Mouse (Mus musculus): ENCODE measurements around the gene Tbck.

The Tbck gene

DNA sequence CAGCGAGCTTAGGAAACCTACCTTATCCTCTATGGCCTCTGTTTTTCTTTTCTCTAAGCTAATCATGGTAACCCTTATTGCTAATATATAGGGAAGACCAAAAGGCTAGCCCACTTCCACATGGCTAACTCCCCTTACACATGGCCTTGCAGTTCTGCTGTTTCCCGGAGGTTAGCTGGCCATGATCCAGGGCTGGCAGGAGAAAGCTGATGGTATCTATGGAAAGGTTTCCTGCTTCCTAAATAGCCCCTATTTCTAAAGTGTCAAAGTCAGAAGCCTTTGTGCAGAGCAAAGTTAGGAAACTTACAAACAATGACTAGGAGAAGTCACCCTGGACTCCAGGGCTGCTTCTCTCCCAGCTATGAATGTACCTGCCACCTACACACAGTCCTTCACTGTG lies 184.9 kb downstream of the Tbck start:
- no peak for DNase-seq (ENCODE audit: low spot score in 2 of 2)

DNA sequence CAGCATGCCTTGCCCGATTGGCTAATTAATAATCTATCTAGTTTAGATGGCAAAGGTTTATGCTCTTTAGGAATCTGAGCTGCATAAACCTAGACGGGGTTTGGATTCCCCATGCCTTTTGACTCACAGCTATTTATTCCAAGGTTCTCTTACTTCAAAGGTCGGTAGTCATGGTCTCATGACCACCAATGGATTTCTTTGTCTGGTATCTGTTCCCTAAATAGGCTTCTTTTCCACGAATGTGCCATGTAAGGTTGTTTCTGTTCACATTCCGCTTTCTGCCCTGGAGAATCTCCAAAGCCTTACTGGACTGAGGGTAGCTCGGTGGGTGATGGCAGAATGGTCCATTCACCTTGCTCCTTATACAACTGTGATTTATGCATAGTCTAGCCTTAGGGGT lies 186.1 kb downstream of the Tbck start:
- no peak for DNase-seq (ENCODE audit: low spot score in 2 of 2)

DNA sequence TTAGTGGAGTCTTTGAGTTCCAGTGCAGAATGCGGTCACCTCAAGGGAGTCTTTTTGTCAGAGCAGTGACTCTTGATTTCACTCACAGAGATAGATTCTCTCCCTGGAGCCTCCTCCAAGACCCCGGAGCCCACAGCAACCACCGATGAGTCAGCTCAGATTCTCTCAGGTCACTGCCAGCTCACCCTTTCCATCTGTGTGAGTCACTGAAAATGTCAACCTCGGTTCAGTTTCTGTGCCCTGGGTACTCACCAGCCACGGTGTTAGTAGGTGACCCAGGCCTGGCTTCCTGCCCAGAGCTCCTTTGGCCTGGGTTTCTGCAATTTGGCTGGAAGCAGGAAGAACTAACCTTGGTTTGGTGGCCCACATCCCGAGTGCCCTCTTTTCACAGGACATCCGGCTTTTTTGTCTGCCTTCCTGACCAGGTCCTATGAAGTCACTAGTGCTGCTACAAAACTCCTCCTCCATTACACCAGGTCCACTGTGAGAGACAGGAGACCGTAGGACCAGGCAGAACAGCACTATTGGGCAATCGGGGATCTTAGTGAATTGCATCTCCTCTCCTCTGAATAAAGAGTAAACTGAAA lies 187.5 kb downstream of the Tbck start:
- no peak for DNase-seq (ENCODE audit: low spot score in 2 of 2)

DNA sequence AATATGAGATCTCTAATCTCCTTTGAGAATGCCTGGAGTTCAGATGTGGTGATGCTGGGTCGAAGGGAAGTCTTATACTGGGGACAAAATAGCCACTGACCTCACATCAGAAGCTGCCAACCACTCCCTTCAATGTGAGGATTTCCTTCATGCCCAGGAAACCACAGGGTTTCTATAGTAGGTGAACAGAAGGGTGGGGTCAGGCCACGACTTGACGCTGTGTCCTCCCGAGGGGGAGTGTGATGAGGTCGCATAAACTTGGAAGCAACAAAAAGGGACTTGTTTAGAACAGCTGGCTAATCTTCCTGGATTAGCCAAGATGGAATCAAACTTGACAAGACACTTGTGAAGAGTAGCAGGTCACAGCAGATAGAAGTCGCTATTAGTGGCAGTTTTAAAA lies 189.3 kb downstream of the Tbck start:
- DNase-seq (ENCODE audit: low spot score in 2 of 2), result no peak

DNA sequence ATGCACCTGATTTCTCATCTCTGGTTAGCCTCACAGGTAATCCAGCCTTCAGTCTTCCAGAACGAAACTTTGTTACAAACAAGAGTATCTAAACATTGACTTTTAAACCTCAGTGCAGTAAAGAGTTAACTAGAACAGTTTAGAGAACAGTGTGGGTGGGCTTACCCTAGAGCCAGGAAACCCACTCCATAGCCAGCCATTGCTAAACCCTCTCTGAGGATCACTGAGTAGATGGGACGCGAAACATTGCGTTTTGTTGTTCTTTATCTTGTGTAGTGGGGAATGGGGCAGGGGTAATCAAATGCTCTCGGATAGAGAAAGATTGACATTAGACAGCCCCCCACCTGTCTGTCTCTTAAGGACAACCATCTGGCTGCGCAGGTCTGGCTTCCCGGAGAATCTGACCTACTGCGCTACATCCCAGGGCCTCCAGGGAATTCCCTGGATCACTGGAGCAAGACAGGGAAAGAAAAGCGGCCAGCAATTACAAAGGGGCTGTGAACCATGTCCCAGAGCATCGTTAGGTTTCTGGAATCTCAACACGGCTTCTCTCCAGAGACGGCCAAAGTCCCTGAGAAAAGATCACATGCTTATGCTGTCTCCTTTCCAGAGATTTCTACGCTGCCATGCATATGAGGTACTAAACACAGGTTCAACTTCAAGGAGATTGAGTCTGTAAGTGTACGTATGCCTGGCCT lies 192.2 kb downstream of the Tbck start:
- DNase-seq (ENCODE audit: low spot score in 2 of 2), result no peak

DNA sequence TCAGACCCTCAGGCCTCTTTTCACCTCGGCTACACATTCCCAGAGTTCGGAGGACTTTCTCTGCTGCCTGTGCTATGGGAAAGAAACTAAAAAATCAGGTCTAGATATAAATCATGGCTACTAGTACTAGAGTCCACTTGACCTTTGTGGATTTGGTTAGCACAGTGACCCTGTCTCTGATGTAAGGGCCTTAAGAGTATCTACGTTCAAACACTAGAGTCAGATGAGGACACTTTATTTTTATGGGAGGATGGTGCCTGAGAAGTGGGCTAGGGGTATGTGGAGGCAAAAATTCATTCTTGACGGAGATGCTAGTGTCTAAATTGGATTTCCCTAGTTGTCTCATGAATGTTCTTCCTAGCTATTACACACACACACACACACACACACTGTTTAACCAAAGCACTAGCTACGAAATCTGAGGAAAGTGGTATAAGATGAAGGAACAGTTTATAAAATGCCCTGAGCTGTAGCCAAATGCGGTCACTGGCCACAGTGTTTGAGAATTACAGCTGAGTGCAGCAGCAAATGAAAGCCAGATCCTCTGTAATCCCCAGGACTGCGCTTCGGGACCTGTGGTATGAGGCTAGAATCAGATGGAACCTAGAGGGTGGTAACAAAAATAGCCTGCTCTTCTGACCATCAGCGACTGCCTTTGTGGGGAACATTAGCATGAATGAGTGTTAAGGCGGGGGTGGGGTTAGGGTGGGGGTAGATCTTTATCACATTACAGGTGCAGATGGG lies 193.2 kb downstream of the Tbck start:
- no peak for DNase-seq (ENCODE audit: low spot score in 2 of 2)

DNA sequence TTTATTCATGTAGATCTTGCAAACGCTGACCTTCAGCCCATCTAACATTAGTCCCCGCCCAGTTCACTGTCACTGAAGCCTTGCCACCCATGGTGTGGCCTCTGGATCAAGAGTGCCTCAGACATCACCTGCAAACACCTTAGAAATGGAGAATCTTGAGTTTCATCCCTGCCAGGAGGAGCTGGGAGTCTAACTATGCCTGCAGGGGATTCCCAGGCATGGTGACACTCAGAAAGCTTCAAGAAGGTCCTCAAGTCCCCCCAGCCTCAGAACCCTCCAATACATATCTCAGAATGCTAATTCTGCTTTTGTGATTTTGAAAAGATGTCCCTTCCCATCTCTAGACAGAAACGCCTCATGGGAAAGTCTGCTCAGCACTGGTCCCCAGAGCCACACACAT lies 196.4 kb downstream of the Tbck start:
- no peak for DNase-seq (ENCODE audit: low spot score in 2 of 2)

DNA sequence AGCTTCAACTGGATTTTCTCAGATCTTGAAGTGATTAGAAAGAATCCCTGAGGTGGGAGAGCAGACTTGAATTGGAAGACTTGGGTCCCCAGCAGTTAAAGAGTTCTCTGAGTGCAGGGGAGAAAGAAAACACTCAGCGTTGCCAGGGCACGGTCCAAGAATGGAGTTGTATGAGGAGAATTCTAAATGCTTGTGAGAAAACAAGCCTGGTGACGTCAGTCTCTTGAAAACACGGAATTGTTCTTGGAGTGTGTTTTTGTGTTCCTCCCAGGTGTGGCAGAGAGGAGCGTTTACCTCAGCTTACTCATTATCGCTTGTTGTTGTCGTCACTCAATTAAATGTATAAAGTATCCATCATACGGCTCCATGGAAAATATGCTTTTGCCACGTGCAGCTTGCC lies 196.9 kb downstream of the Tbck start:
- DNase-seq (ENCODE audit: low spot score in 2 of 2), result no peak

DNA sequence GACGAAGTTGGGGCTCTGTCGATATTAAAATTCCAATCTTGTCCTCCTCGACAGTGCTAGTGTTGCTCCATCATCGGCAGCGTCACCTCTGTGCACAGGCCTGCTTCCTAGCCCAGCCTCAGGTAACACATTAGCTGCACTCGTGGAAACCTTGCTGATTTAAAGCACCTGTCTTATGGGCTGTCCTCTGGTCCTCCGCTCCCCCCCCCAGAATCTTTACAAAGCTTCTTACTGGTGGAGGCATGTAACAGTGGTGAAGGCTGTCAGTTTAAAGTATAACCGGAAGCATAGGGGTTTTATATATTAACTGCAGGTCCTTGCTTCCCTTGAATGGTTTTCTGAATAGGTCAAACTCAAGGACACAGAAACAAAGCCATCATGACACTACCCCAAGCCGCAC lies 199.3 kb downstream of the Tbck start:
- DNase-seq (ENCODE audit: low spot score in 2 of 2), result no peak

DNA sequence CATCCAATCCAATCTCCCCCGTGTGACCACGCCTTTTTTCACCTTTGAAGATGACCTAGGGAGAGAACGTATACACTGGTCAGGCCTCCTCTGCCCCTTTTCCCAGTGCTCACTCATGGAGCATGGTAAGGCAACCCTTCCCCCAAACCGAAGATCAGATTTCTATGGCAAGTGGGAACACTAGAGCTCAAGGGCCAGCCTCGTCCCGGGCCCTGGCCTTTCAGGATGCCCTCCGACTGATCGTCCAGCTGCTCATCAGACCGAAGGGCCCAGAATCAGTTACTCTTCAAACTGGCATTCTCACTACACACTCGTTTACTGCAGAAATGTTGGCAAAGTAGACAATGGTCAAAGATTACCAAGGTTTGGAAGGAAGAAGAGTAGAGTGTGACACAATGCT lies 200.5 kb downstream of the Tbck start:
- no peak for DNase-seq (ENCODE audit: low spot score in 2 of 2)

DNA sequence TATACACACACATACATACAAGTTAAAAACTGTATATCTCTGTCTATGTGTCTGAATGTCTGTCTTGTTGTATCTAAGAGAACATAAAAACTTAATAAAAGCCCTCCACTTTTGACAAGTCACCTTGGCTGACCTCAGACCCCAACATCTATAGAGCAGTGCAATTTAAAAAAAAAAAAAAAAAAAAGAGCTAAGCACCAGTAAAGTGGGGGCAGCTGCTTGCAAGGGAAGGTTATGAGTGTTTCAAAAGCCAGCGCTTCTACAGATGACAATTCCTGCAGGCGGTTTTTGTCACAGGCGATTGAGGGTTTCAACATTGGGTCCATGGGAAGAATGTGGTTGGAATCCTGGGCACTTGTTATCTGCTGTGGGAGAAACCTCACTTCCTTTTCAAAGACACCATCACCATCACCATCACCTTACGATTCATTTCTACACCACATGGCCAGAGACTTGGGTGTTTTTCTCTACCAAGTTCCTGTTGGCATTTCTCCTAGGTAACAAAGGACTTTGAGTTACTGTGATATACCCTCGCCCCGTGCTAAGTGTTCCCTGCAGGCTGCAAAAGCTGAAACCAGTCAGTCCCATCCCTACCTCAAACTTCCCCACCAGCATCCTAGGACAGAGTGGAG lies 202.6 kb downstream of the Tbck start:
- no peak for DNase-seq (ENCODE audit: low spot score in 2 of 2)

DNA sequence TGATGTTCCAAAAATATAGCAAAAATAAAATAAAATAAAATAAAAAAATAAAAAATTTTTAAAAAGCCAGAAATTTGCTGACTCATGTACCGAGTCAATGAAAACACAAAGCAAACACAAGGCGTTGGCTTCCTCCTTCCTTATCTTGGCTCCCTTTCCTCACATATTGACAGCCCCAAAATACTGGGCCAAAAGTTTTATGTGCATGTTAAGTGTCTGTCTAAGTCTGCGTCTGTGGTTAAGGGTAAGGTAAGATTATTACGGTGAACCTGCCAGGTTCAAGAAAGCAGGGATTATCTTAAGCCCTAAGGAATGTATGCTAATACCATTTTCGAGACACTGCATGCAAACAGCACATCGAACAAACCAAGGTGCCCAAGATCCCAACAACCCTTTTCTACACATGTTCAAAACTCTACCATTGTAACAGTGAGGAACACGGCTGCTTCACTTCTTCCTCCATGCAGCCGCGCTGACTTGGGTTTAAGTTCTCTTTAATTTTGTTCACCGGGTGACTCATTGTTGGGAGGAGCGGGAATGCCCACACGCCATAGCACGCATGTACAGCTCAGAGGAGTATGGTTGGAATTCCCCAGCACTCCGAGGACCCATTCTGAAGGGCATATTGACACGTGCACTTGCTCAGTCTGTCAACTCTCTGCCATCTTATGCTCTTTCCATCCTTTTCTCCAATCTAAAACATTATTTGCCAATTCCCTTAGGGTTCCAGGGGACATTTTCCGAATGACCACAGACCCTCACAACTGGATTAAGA lies 203.3 kb downstream of the Tbck start:
- DNase-seq (ENCODE audit: low spot score in 2 of 2), result no peak
